Mouse (Mus musculus): ENCODE results near the gene Sncg. TPM values are rescaled to one million over a fixed set of nuclear protein-coding genes. Genes with fewer than 3 reads are reported as not detected.
"Not testable (repeated sequence)": the region's sequence is repeated elsewhere in the genome, so short reads cannot be mapped to it uniquely, and the experiment has no call there.

Gene Sncg
- polyA plus RNA-seq, 1 experiment from 2014 or later = 1.8 TPM

DNA sequence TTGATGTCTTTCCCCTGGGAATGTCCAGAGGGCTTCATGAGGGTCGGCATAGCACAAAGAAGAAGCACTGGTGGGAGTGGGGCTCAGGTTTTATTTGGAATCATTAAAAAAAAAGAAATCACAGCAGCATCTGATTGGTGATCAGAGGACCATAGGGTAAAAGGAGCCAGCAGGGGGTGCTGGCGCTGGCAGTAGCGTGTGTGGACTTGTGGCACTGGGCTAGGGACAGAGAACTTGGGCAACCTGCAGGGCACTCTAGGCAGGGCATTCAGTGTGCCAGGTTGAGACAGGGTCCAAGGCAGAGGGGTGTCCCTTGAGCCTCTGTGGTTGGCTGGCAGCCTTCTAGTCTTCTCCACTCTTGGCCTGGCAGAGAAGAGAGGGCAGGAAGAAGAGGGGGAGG is 4.4 kb downstream of the Sncg start:
- Histone ChIP-seq H3K27me3 (no peaks in the 10 kb centered on the region), H3K9me3 (no peaks in the 10 kb centered on the region), H3K36me3 (no peaks in the 10 kb centered on the region), H3K27ac (no peak overlapping the region), H3K4me3 (no peak overlapping the region), H3K4me2 (no peak overlapping the region), H3K4me1 (peaks cover 12% of the 10 kb centered on the region), H3K9ac (no peak overlapping the region)
- no peak for ATAC-seq (ENCODE audit: insufficient number of reproducible peaks, insufficient read depth, low FRiP score, low TSS enrichment, low read depth)
- 53% methylated on average over 3 of the region's 3 CpGs for WGBS

GRCm38 (mm10) chr14:34365147-34365507 is 9.5 kb downstream of the Sncg start:
- ATAC-seq (ENCODE audit: insufficient number of reproducible peaks, insufficient read depth, low FRiP score, low TSS enrichment, low read depth) = no peak

GRCm38 (mm10) chr14:34364254-34365146 is 10.1 kb downstream of the Sncg start:
- 74% methylated on average over 15 of the region's 15 CpGs for WGBS
- not testable (repeated sequence) for H3K4me1 ChIP-seq; H3K27ac ChIP-seq; ATAC-seq (ENCODE audit: insufficient number of reproducible peaks, insufficient read depth, low FRiP score, low TSS enrichment, low read depth); H3K36me3 ChIP-seq; H3K9me3 ChIP-seq
- Histone ChIP-seq H3K9ac (peak overlapping the region; percentile 65; the same call in 1 of the 2 replicates), H3K27me3 (peaks cover 17% of the 10 kb centered on the region), H3K4me3 (peak overlapping the region; percentile 44; the same call in 1 of the 2 replicates), H3K4me2 (peak overlapping the region; percentile 89)

More at GRCm38 (mm10) chr14:34365147-34365507, 9.5 kb downstream of the Sncg start:
- H3K36me3 ChIP-seq = no peaks in the 10 kb centered on the region
- H3K4me3 ChIP-seq = no peak overlapping the region
- 77% methylated on average over 2 of the region's 2 CpGs for WGBS
- H3K4me1 ChIP-seq = peaks cover 8% of the 10 kb centered on the region; the same call in 1 of the 2 replicates
- peaks cover 17% of the 10 kb centered on the region for H3K27me3 ChIP-seq
- H3K4me2 ChIP-seq = no peak overlapping the region
- H3K27ac ChIP-seq = no peak overlapping the region
- H3K9me3 ChIP-seq = no peaks in the 10 kb centered on the region
- H3K9ac ChIP-seq = no peak overlapping the region

DNA sequence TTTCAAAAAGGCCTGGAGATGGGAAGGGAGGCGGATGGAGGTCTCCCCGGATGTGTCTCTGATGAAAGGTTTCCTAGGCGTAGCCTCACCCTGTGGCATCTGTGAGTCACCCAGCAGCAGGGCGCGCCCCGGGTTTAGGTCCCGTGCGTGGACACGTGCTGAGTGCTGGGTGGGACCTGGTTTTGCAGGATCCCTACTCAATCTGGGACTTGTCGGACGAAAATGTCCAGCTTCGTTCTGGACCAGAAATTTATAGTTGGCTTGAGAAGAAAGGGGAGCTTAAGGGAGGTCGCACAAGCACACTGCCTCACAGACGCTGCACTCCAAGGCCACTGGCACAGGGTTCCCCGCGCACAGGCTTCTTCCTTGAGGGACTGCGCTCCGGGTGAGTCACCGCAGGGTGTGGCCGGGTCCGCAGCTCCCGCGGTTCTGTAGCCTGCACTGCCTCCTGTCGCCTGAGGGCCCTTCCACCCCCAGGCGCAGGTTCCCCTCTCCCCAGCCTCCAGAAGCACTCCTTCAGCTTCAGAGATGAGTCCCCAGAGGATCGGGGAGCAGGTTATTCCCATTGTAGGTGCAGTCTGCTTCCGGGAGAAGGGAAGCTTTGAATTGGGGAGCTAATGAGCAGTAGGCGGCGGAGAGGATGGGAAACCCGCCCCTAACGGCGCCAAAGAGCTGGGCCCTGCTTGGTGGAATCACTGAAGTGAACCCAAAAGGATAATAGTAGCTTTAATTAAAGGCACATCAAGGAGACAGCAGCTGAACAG is 10.9 kb downstream of the Sncg start:
- Histone ChIP-seq H3K9ac (peak overlapping the region; percentile 65), H3K27me3 (peaks cover 17% of the 10 kb centered on the region), H3K36me3 (no peaks in the 10 kb centered on the region), H3K9me3 (no peaks in the 10 kb centered on the region), H3K4me1 (peaks cover 8% of the 10 kb centered on the region; the same call in 1 of the 2 replicates), H3K4me2 (peak overlapping the region; percentile 89), H3K4me3 (peak overlapping the region; percentile 44), H3K27ac (no peak overlapping the region; the same call in 1 of the 2 replicates)
- ATAC-seq (ENCODE audit: insufficient number of reproducible peaks, insufficient read depth, low FRiP score, low TSS enrichment, low read depth) = peak; percentile 74; the same call in 1 of the 2 replicates
- WGBS = 1% methylated on average over 32 of the region's 32 CpGs

DNA sequence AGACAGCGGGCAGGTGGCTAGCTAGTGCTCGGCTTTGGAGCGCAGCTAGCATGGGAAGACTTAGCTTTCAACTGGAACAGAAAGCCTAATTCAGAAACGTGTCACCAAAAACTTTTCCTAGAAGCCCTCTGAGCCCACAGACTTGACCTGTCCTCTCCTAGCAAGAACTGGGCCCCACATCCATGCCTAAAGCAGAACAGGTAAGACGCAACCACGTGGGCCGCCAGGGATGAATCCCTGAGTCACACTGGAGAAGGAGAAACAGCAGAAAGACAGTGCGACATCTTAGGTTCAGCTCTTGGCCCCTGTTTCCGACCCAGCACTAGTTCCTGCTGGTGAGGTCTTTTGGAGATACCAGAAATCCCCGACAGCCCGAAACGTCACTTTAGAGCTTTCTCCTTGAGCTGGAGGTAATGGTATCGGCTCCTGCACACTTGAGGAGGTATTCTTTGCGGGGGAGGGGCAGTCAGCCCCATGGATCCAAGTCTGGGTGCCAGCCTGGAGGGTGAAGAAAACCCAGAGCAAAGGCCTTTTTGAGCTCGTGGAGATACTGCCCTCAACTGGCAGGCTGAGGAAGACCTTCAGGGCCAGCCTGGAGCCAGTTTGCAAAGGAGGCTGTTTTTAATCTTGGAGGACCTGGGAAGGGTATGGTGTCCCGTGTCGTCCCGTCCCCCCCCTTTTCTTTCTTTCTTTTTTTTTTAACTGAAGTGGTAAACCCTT is 11.7 kb downstream of the Sncg start:
- Histone ChIP-seq H3K4me1 (peaks cover 8% of the 10 kb centered on the region; the same call in 1 of the 2 replicates), H3K27me3 (peaks cover 17% of the 10 kb centered on the region), H3K9me3 (no peaks in the 10 kb centered on the region), H3K9ac (peak overlapping the region; percentile 65; the same call in 1 of the 2 replicates), H3K36me3 (no peaks in the 10 kb centered on the region), H3K4me2 (peak overlapping the region; percentile 89), H3K27ac (no peak overlapping the region), H3K4me3 (peak overlapping the region; percentile 44)
- ATAC-seq (ENCODE audit: insufficient number of reproducible peaks, insufficient read depth, low FRiP score, low TSS enrichment, low read depth) = no peak
- whole genome bisulfite sequencing = 25% methylated on average over 18 of the region's 18 CpGs

GRCm38 (mm10) chr14:34362135-34362534 is 12.5 kb downstream of the Sncg start:
- H3K27ac ChIP-seq = no peak overlapping the region
- ATAC-seq (ENCODE audit: insufficient number of reproducible peaks, insufficient read depth, low FRiP score, low TSS enrichment, low read depth) = no peak
- WGBS = 72% methylated on average over 4 of the region's 4 CpGs

DNA sequence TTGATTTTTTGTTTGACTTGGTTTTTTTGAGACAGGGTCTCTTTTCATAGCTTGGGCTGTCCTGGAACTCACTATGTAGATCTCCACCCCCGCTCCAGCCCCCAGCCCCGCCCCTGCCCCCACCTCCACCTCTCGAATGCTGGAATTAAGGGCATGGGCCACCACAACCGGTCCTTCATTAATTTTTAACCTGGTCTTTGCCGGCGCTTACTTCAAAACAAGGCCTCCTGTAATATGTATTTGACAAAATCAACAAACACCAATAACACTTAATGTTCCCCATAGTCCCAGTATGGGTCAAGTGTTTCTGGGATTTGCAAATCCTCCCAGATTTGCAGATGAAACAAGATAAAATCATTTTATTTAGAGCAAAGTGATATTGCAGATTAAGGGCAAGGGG is 14.3 kb downstream of the Sncg start:
- ATAC-seq (ENCODE audit: insufficient number of reproducible peaks, insufficient read depth, low FRiP score, low TSS enrichment, low read depth) = no peak
- peaks cover 8% of the 10 kb centered on the region; the same call in 1 of the 2 replicates for H3K4me1 ChIP-seq
- WGBS = 38% methylated on average over 6 of the region's 6 CpGs
- no peak overlapping the region for H3K9ac ChIP-seq
- H3K4me2 ChIP-seq = no peak overlapping the region
- H3K27me3 ChIP-seq = peaks cover 17% of the 10 kb centered on the region
- no peaks in the 10 kb centered on the region for H3K36me3 ChIP-seq
- no peaks in the 10 kb centered on the region for H3K9me3 ChIP-seq
- H3K4me3 ChIP-seq = no peak overlapping the region
- no peak overlapping the region for H3K27ac ChIP-seq

More at GRCm38 (mm10) chr14:34362135-34362534, 12.5 kb downstream of the Sncg start:
- Histone ChIP-seq H3K4me3 (no peak overlapping the region), H3K4me2 (no peak overlapping the region), H3K9me3 (no peaks in the 10 kb centered on the region), H3K36me3 (no peaks in the 10 kb centered on the region), H3K27me3 (peaks cover 17% of the 10 kb centered on the region), H3K9ac (no peak overlapping the region), H3K4me1 (peaks cover 8% of the 10 kb centered on the region; the same call in 1 of the 2 replicates)

DNA sequence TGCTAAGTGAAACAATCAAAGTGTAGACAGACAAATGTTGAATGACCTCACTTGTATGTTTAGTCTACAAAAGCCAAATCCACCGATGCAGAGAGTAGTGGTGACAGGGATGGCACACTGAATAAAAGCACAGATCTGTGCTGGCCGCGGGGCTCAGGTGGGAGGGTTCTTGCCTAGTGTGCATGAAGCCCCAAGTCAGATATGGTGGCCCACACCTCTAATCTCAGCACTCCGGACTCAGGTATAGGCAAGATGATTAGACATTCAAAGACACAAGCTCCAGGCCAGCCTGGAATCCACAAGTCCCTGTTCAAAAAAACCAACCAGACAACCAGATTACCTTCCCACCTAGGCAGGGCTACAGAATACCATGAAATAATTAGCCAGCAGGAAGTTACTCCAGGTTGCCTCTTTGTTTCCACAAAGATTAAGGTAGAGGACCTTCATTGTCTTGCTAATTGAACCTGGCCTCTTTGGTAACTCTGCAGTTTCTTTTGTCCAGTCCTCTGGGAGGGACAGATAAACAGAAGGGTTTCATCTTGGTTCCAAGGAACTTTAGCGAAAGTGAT is 14.8 kb downstream of the Sncg start:
- no peak for ATAC-seq (ENCODE audit: insufficient number of reproducible peaks, insufficient read depth, low FRiP score, low TSS enrichment, low read depth)
- peaks cover 17% of the 10 kb centered on the region for H3K27me3 ChIP-seq
- no peak overlapping the region for H3K9ac ChIP-seq
- H3K27ac ChIP-seq = no peak overlapping the region
- H3K36me3 ChIP-seq = no peaks in the 10 kb centered on the region
- 37% methylated on average over 5 of the region's 5 CpGs for whole genome bisulfite sequencing
- H3K9me3 ChIP-seq = no peaks in the 10 kb centered on the region
- H3K4me2 ChIP-seq = no peak overlapping the region
- H3K4me1 ChIP-seq = peaks cover 8% of the 10 kb centered on the region; the same call in 1 of the 2 replicates
- no peak overlapping the region for H3K4me3 ChIP-seq

- Histone ChIP-seq H3K4me3 (no peak overlapping the region), H3K27me3 (peaks cover 6% of the 10 kb centered on the region; the same call in 1 of the 2 replicates), H3K4me1 (no peaks in the 10 kb centered on the region), H3K9ac (no peak overlapping the region), H3K9me3 (no peaks in the 10 kb centered on the region), H3K4me2 (no peak overlapping the region), H3K36me3 (no peaks in the 10 kb centered on the region), H3K27ac (no peak overlapping the region)
- no peak for ATAC-seq (ENCODE audit: insufficient number of reproducible peaks, insufficient read depth, low FRiP score, low TSS enrichment, low read depth)
- WGBS = 88% methylated on average over 7 of the region's 7 CpGs
These were observed 16.7 kb downstream of the Sncg start for GRCm38 (mm10) chr14:34357671-34358455.

GRCm38 (mm10) chr14:34355301-34355700 is 19.3 kb downstream of the Sncg start, which contains the start of gene Fam25c:
Fam25c (minus strand) TSS chr14:34355433.
- peak; percentile 58; the same call in 1 of the 2 replicates for ATAC-seq (ENCODE audit: insufficient number of reproducible peaks, insufficient read depth, low FRiP score, low TSS enrichment, low read depth)
- H3K9ac ChIP-seq = no peak within 1 kb of the TSS
- H3K9me3 ChIP-seq = no peaks in the 10 kb centered on the region
- H3K4me2 ChIP-seq = no peak within 1 kb of the TSS
- WGBS = 74% methylated on average over 6 of the region's 6 CpGs
- H3K4me3 ChIP-seq = no peak within 1 kb of the TSS
- H3K27ac ChIP-seq = no peak within 1 kb of the TSS
- no peaks in the 10 kb centered on the region for H3K27me3 ChIP-seq
- no peaks in the 10 kb centered on the region for H3K4me1 ChIP-seq
- H3K36me3 ChIP-seq = no peaks in the 10 kb centered on the region
